Mouse (Mus musculus) embryonic facial prominence, embryonic 15.5 days (tissue): Measurements from ENCODE around the gene Stag2. TPM values are rescaled to one million over a fixed set of nuclear protein-coding genes. Genes with fewer than 3 reads are reported as not detected.

Experiments
- ATAC-seq: fragments of 200-750 bp; cut with Nextera tagmentation; 2 replicates; pipeline ENCODE4 v1.8.0; 2017; ENCODE audit warnings: low read depth, moderate TSS enrichment; ENCODE audit not compliant: insufficient number of reproducible peaks, low FRiP score, low TSS enrichment
- H3K27ac ChIP-seq: fragments of 300-500 bp; sonication (generic); replicated peaks from 2 replicates; pipeline ENCODE4 v1.5.1; 2015; ENCODE audit warnings: mild to moderate bottlenecking, inconsistent platforms
- H3K27me3 ChIP-seq: fragments of 300-500 bp; sonication (generic); 2 replicates; pipeline ENCODE4 v1.6.1; 2015; ENCODE audit warnings: inconsistent platforms
- H3K36me3 ChIP-seq: fragments of 300-500 bp; sonication (generic); 2 replicates; pipeline ENCODE4 v1.6.1; 2015; ENCODE audit warnings: mild to moderate bottlenecking, inconsistent platforms
- H3K4me1 ChIP-seq: fragments of 300-500 bp; sonication (generic); 2 replicates; pipeline ENCODE4 v1.6.1; 2015; ENCODE audit warnings: inconsistent platforms
- H3K4me2 ChIP-seq: fragments of 300-500 bp; sonication (generic); replicated peaks from 2 replicates; pipeline ENCODE4 v1.6.1; 2015; ENCODE audit warnings: mild to moderate bottlenecking, inconsistent platforms
- H3K4me3 ChIP-seq: fragments of 300-500 bp; sonication (generic); replicated peaks from 2 replicates; pipeline ENCODE4 v1.5.1; 2015; ENCODE audit warnings: mild to moderate bottlenecking, inconsistent platforms
- H3K9ac ChIP-seq: fragments of 300-500 bp; sonication (generic); 2 replicates; pipeline ENCODE4 v1.6.1; 2015; ENCODE audit warnings: inconsistent platforms
- H3K9me3 ChIP-seq: fragments of 300-500 bp; sonication (generic); replicated peaks from 2 replicates; pipeline ENCODE4 v1.6.1; 2016; ENCODE audit warnings: inconsistent platforms
- WGBS: fragments of 180-500 bp; shearing (Covaris S2); methylation state at CpG from one replicate; pipeline ENCODE4 v1.1.7; 2015; 5-methylcytosine and 5-hydroxymethylcytosine counted together
- polyA plus RNA-seq: library from polyadenylated mRNA; unstranded; fragments of >200 nt; fragmentation: Nextera tagmentation; extraction: Ambion mirVana; gene quantifications from 2 replicates; pipeline ENCODE4 v1.2.1, GENCODE M21; 2015

Gene Stag2
- polyA plus RNA-seq: 34.1 and 39.0 TPM in 2 replicates

GRCm38 (mm10) chrX:42148788-42149556 lies at the start of gene Stag2:
Stag2 (plus strand) TSS chrX:42149317.
- Histone ChIP-seq H3K27ac (peak within 1 kb of the TSS; percentile 99), H3K9me3 (no peaks in the 10 kb centered on the region)
- WGBS: 19% methylated on average over 63 of the region's 76 CpGs

GRCm38 (mm10) chrX:42107137-42107536 lies 42.0 kb upstream of the Stag2 start:
- no peak overlapping the region for H3K27ac ChIP-seq
- H3K9me3 ChIP-seq: no peaks in the 10 kb centered on the region
- no peaks in the 10 kb centered on the region for H3K4me1 ChIP-seq
- H3K36me3 ChIP-seq: peaks cover 12% of the 10 kb centered on the region; the same call in 1 of the 2 replicates
- H3K4me3 ChIP-seq: no peak overlapping the region
- WGBS: 86% methylated on average over 6 of the region's 6 CpGs
- H3K4me2 ChIP-seq: no peak overlapping the region
- no peak overlapping the region for H3K9ac ChIP-seq
- no peaks in the 10 kb centered on the region for H3K27me3 ChIP-seq
- ATAC-seq: no peak

More at GRCm38 (mm10) chrX:42148788-42149556, at the start of gene Stag2:
- Histone ChIP-seq H3K27me3 (no peaks in the 10 kb centered on the region), H3K4me1 (no peaks in the 10 kb centered on the region), H3K4me3 (peak within 1 kb of the TSS; percentile 59), H3K4me2 (peak within 1 kb of the TSS; percentile 42), H3K9ac (peak within 1 kb of the TSS; percentile 73), H3K36me3 (no peaks in the 10 kb centered on the region)
- peak; percentile 86 for ATAC-seq

GRCm38 (mm10) chrX:42110585-42110984 lies 38.5 kb upstream of the Stag2 start:
- H3K27me3 ChIP-seq: no peaks in the 10 kb centered on the region
- H3K9ac ChIP-seq: no peak overlapping the region
- H3K36me3 ChIP-seq: peaks cover 12% of the 10 kb centered on the region; the same call in 1 of the 2 replicates
- H3K4me3 ChIP-seq: no peak overlapping the region
- no peaks in the 10 kb centered on the region for H3K4me1 ChIP-seq
- no peak overlapping the region for H3K27ac ChIP-seq
- H3K9me3 ChIP-seq: no peaks in the 10 kb centered on the region
- no peak overlapping the region for H3K4me2 ChIP-seq
- 78% methylated on average over 1 of the region's 1 CpGs for WGBS
- ATAC-seq: no peak

GRCm38 (mm10) chrX:42119442-42120048 lies 29.6 kb upstream of the Stag2 start:
- H3K9me3 ChIP-seq: no peaks in the 10 kb centered on the region
- no peak for ATAC-seq
- H3K9ac ChIP-seq: no peak overlapping the region
- WGBS: 74% methylated on average over 6 of the region's 6 CpGs
- H3K27me3 ChIP-seq: no peaks in the 10 kb centered on the region
- no peaks in the 10 kb centered on the region for H3K36me3 ChIP-seq
- H3K4me2 ChIP-seq: no peak overlapping the region
- H3K4me3 ChIP-seq: no peak overlapping the region
- no peaks in the 10 kb centered on the region for H3K4me1 ChIP-seq
- H3K27ac ChIP-seq: no peak overlapping the region

- Histone ChIP-seq H3K36me3 (no peaks in the 10 kb centered on the region), H3K9me3 (no peaks in the 10 kb centered on the region), H3K4me2 (no peak overlapping the region), H3K4me3 (no peak overlapping the region), H3K4me1 (no peaks in the 10 kb centered on the region), H3K27me3 (no peaks in the 10 kb centered on the region), H3K27ac (no peak overlapping the region), H3K9ac (no peak overlapping the region)
- no peak for ATAC-seq
- WGBS: 66% methylated on average over 5 of the region's 5 CpGs
Measured at GRCm38 (mm10) chrX:42124963-42125697, 24.0 kb upstream of the Stag2 start.

GRCm38 (mm10) chrX:42139882-42140281 lies 9.2 kb upstream of the Stag2 start:
- Histone ChIP-seq H3K4me3 (no peak overlapping the region), H3K9me3 (no peaks in the 10 kb centered on the region), H3K27me3 (no peaks in the 10 kb centered on the region), H3K4me2 (no peak overlapping the region), H3K36me3 (no peaks in the 10 kb centered on the region), H3K27ac (no peak overlapping the region), H3K9ac (no peak overlapping the region), H3K4me1 (no peaks in the 10 kb centered on the region)
- WGBS: 47% methylated on average over 9 of the region's 9 CpGs
- ATAC-seq: no peak

GRCm38 (mm10) chrX:42142620-42143019 lies 6.5 kb upstream of the Stag2 start:
- Histone ChIP-seq H3K36me3 (no peaks in the 10 kb centered on the region), H3K4me1 (no peaks in the 10 kb centered on the region), H3K4me2 (no peak overlapping the region), H3K4me3 (no peak overlapping the region), H3K9ac (no peak overlapping the region), H3K27ac (no peak overlapping the region), H3K9me3 (no peaks in the 10 kb centered on the region), H3K27me3 (no peaks in the 10 kb centered on the region)
- ATAC-seq: no peak
- 79% methylated on average over 3 of the region's 3 CpGs for WGBS

GRCm38 (mm10) chrX:42143991-42144390 lies 5.1 kb upstream of the Stag2 start:
- Histone ChIP-seq H3K27ac (no peak overlapping the region), H3K36me3 (no peaks in the 10 kb centered on the region), H3K27me3 (no peaks in the 10 kb centered on the region), H3K4me2 (no peak overlapping the region), H3K4me1 (no peaks in the 10 kb centered on the region), H3K9ac (no peak overlapping the region), H3K9me3 (no peaks in the 10 kb centered on the region), H3K4me3 (no peak overlapping the region)
- no peak for ATAC-seq
- 75% methylated on average over 4 of the region's 4 CpGs for WGBS

GRCm38 (mm10) chrX:42148016-42148451 lies 1.1 kb upstream of the Stag2 start:
- Histone ChIP-seq H3K27ac (no peak overlapping the region), H3K36me3 (no peaks in the 10 kb centered on the region), H3K4me3 (peak overlapping the region; percentile 59; the same call in 1 of the 2 replicates), H3K4me1 (no peaks in the 10 kb centered on the region), H3K9ac (no peak overlapping the region), H3K27me3 (no peaks in the 10 kb centered on the region), H3K9me3 (no peaks in the 10 kb centered on the region), H3K4me2 (0 out of 2 replicates have a peak overlapping the region, but pooled peaks have one; percentile 42)
- ATAC-seq: no peak
- WGBS: 62% methylated on average over 5 of the region's 5 CpGs

GRCm38 (mm10) chrX:42149557-42150345 lies 634 bp downstream of the Stag2 start:
- peak; percentile 30 for ATAC-seq
- Histone ChIP-seq H3K9ac (peak overlapping the region; percentile 73), H3K4me3 (peak overlapping the region; percentile 59), H3K4me2 (peak overlapping the region; percentile 38), H3K36me3 (no peaks in the 10 kb centered on the region), H3K27ac (peak overlapping the region; percentile 99), H3K9me3 (no peaks in the 10 kb centered on the region), H3K27me3 (no peaks in the 10 kb centered on the region), H3K4me1 (no peaks in the 10 kb centered on the region)
- WGBS: 24% methylated on average over 67 of the region's 71 CpGs
